Mouse (Mus musculus) bone marrow, adult 2 months (tissue): Measurements from ENCODE around the gene Asap3.

Source experiments
- CTCF ChIP-seq: fragments of 200-500 bp; IDR thresholded peaks from 2 replicates; pipeline ENCODE4 v1.5.1; 2011; ENCODE audit warnings: low read length, control low read depth; ENCODE audit not compliant: control insufficient read depth, insufficient read depth
- POLR2A ChIP-seq: fragments of 200-500 bp; IDR thresholded peaks from 2 replicates; pipeline ENCODE4 v1.6.1; 2011; ENCODE audit warnings: low read depth, mild to moderate bottlenecking, control low read depth, low read length, borderline replicate concordance; ENCODE audit not compliant: control insufficient read depth

DNA sequence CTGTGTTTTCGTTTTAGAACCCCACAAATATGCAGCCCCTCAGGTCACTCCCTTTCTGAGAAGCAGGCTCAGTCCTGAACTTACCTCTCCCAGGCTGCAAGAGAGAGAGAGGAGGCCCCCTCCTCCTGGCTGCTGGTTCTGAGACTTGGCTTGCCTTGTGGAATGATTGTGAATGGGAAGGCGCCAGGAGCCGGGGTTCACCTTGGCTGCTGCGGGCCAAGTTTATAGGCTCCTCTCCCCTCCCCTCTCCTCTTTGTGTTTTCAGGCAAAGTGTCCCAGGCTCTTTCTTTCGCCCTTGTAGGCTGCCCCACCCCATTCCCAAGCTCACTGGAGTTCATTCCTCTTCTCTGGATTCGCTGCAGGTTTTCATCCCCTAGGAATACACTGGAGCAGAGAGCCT is 778 bp downstream of the Asap3 start:
- TF ChIP-seq CTCF (no peak), POLR2A (no peak)
